ENCODE assay signal across 23 mouse cellular contexts in genomic region chr17:84353224-84353901, GRCm38 (mm10).
DNase-seq lines count a peak whose midpoint lies in the region; ATAC-seq and TF ChIP-seq lines count a peak whose summit lies in the region.
"Had no signal": no experiment of that assay in that cellular context is flagged by ENCODE, and none has a peak within 500 bp of the region (broad histone marks: within the 10 kb centered on the region; RNA-seq: fewer than 3 reads in every experiment).

No protein-coding gene starts in this region.

- DNase-seq in lung, adult 18-20 months = no peak
- no peak for DNase-seq in retina, postnatal 1 day
- DNase-seq: adrenal gland, adult 2 months; gastrocnemius, adult 2 months; kidney, adult 2 months; right cerebral cortex, adult 18-20 months; right cerebral cortex, postnatal 4 days; thymus, postnatal 36 days had no signal

- 0 out of 2 replicates have a peak overlapping the region, but pooled peaks have one; percentile 17 for H3K27ac ChIP-seq in intestine, embryonic 15.5 days
- H3K27ac ChIP-seq in intestine, postnatal 0 days (ENCODE audit: low read depth, low read length) = no peak overlapping the region
- H3K27ac ChIP-seq in lung, embryonic 15.5 days = peak overlapping the region; percentile 56
- H3K27ac ChIP-seq in embryonic facial prominence, embryonic 15.5 days (replicated peaks) = peak overlapping the region; percentile 59
- H3K27ac ChIP-seq: forebrain, embryonic 13.5 days; gastrocnemius, adult 2 months; kidney, postnatal 0 days; liver, embryonic 15.5 days; neural tube, embryonic 13.5 days had no signal

- 91% methylated on average over 3 of the region's 3 CpGs for WGBS in intestine, embryonic 15.5 days
- WGBS in intestine, postnatal 0 days = 78% methylated on average over 3 of the region's 3 CpGs
- 69% methylated on average over 3 of the region's 3 CpGs for WGBS in lung, embryonic 15.5 days
- 85% methylated on average over 3 of the region's 3 CpGs for WGBS in embryonic facial prominence, embryonic 15.5 days

- no peaks in the 10 kb centered on the region for H3K36me3 ChIP-seq in intestine, embryonic 15.5 days
- H3K36me3 ChIP-seq in intestine, postnatal 0 days (ENCODE audit: control insufficient read depth, insufficient read depth) = no peaks in the 10 kb centered on the region
- H3K36me3 ChIP-seq in lung, embryonic 15.5 days = no peaks in the 10 kb centered on the region; the same call in 1 of the 2 replicates
- H3K36me3 ChIP-seq in E14TG2a.4 (ENCODE audit: insufficient read depth, low read length) = peaks cover 39% of the 10 kb centered on the region
- H3K36me3 ChIP-seq in embryonic facial prominence, embryonic 15.5 days = no peaks in the 10 kb centered on the region
- H3K36me3 ChIP-seq: liver, embryonic 15.5 days; neural tube, embryonic 13.5 days had no signal

- no peaks in the 10 kb centered on the region for H3K9me3 ChIP-seq in intestine, embryonic 15.5 days
- H3K9me3 ChIP-seq in intestine, postnatal 0 days (ENCODE audit: control insufficient read depth) = no peaks in the 10 kb centered on the region
- H3K9me3 ChIP-seq in lung, embryonic 15.5 days = no peaks in the 10 kb centered on the region
- H3K9me3 ChIP-seq in E14TG2a.4 (ENCODE audit: low read length) = no peaks in the 10 kb centered on the region
- H3K9me3 ChIP-seq in embryonic facial prominence, embryonic 15.5 days (replicated peaks) = no peaks in the 10 kb centered on the region
- H3K9me3 ChIP-seq: forebrain, embryonic 13.5 days; hindbrain, embryonic 10.5 days; liver, embryonic 15.5 days; midbrain, embryonic 10.5 days; neural tube, embryonic 13.5 days had no signal

- no peak for ATAC-seq in intestine, embryonic 15.5 days
- no peak for ATAC-seq in intestine, postnatal 0 days
- no peak for ATAC-seq in lung, embryonic 15.5 days (ENCODE audit: borderline replicate concordance, extremely low read depth, low FRiP score, low TSS enrichment)
- no peak for ATAC-seq in embryonic facial prominence, embryonic 15.5 days (ENCODE audit: insufficient number of reproducible peaks, low FRiP score, low TSS enrichment, low read depth)
- no peak for ATAC-seq in inflammation-experienced regulatory T-cells, adult 6 months
- ATAC-seq: forebrain, embryonic 13.5 days; hindbrain, embryonic 16.5 days; midbrain, embryonic 16.5 days had no signal

- peaks cover 10% of the 10 kb centered on the region for H3K4me1 ChIP-seq in intestine, embryonic 15.5 days (replicated peaks)
- no peaks in the 10 kb centered on the region for H3K4me1 ChIP-seq in intestine, postnatal 0 days (replicated peaks; ENCODE audit: control insufficient read depth, insufficient read depth, low read length)
- peaks cover 11% of the 10 kb centered on the region for H3K4me1 ChIP-seq in lung, embryonic 15.5 days
- H3K4me1 ChIP-seq in E14TG2a.4 (replicated peaks; ENCODE audit: low read depth, low read length) = peaks cover 86% of the 10 kb centered on the region
- H3K4me1 ChIP-seq in embryonic facial prominence, embryonic 15.5 days = peaks cover 25% of the 10 kb centered on the region

- H3K27me3 ChIP-seq in intestine, embryonic 15.5 days (replicated peaks) = no peaks in the 10 kb centered on the region
- no peaks in the 10 kb centered on the region for H3K27me3 ChIP-seq in intestine, postnatal 0 days (replicated peaks; ENCODE audit: control insufficient read depth, insufficient read depth, low read length)
- no peaks in the 10 kb centered on the region for H3K27me3 ChIP-seq in lung, embryonic 15.5 days
- H3K27me3 ChIP-seq in E14TG2a.4 (ENCODE audit: insufficient read depth, low read length) = peaks cover 7% of the 10 kb centered on the region
- no peaks in the 10 kb centered on the region for H3K27me3 ChIP-seq in embryonic facial prominence, embryonic 15.5 days
- H3K27me3 ChIP-seq: forebrain, embryonic 13.5 days; liver, embryonic 15.5 days; neural tube, embryonic 13.5 days had no signal

- TF ChIP-seq CTCF in intestine, postnatal 0 days (IDR thresholded peaks at IDR 0.05; ENCODE audit: low read depth) = no peak
- TF ChIP-seq CTCF in E14TG2a.4 (conservative IDR thresholded peaks at IDR 0.05; ENCODE audit: low read length) = no peak

- H3K9ac ChIP-seq in intestine, embryonic 15.5 days = no peak overlapping the region
- H3K9ac ChIP-seq in intestine, postnatal 0 days (ENCODE audit: low read depth, low read length) = no peak overlapping the region
- no peak overlapping the region for H3K9ac ChIP-seq in lung, embryonic 15.5 days
- no peak overlapping the region for H3K9ac ChIP-seq in embryonic facial prominence, embryonic 15.5 days
- H3K9ac ChIP-seq: forebrain, embryonic 13.5 days; liver, embryonic 15.5 days; neural tube, embryonic 13.5 days had no signal

- H3K4me2 ChIP-seq in intestine, embryonic 15.5 days (replicated peaks) = no peak overlapping the region
- H3K4me2 ChIP-seq in intestine, postnatal 0 days (replicated peaks; ENCODE audit: low read depth) = no peak overlapping the region
- H3K4me2 ChIP-seq in lung, embryonic 15.5 days = no peak overlapping the region
- no peak overlapping the region for H3K4me2 ChIP-seq in embryonic facial prominence, embryonic 15.5 days (replicated peaks)
- H3K4me2 ChIP-seq: forebrain, embryonic 13.5 days; liver, embryonic 15.5 days; neural tube, embryonic 13.5 days had no signal

- no peak overlapping the region for H3K4me3 ChIP-seq in intestine, embryonic 15.5 days (replicated peaks)
- H3K4me3 ChIP-seq in intestine, postnatal 0 days (ENCODE audit: low read depth, low read length) = no peak overlapping the region
- no peak overlapping the region for H3K4me3 ChIP-seq in lung, embryonic 15.5 days
- H3K4me3 ChIP-seq in E14TG2a.4 (replicated peaks; ENCODE audit: low read length) = 0 out of 2 replicates have a peak overlapping the region, but pooled peaks have one; percentile 2
- no peak overlapping the region for H3K4me3 ChIP-seq in embryonic facial prominence, embryonic 15.5 days (replicated peaks)
- H3K4me3 ChIP-seq: forebrain, embryonic 13.5 days; gastrocnemius, adult 2 months; hindbrain, embryonic 10.5 days; liver, embryonic 15.5 days; midbrain, embryonic 10.5 days; myocyte; neural tube, embryonic 13.5 days had no signal
